Comparison of ENCODE assay signal across 8 mouse cellular contexts in the genomic region with DNA sequence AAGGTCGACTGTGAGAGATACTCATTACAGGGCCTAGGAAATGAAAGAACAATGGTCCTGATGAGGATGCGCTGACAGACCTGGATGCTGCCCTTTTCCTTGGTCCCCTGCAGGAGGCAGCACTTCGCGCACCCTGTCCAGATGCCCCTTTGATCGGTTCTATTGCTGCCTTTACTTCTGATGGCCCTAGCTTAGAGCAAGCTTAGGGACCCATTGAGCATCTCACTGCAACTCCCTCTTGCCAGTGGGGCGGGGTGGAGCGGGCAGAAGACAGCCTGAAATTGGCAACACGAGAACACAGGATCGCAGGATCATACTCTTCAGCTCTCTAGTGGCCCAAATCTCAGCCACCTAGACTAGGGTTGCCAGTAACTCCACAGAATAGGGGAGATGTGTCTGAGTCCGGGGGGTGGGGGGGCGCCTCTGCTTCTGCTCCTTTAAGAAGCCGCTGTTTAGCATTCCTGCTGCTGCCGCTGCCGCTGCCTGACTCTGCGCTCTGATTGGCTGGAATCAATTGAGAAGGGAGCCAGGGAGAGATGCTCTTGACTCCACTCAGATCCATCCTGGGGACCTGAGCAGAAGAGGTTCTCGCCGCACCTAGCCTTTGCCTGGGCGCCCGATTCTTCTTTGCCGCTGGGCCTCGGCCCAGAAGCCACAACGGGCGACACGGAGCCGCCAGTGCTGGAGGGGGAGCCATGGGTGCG. TPM values are rescaled to one million over a fixed set of nuclear protein-coding genes. Genes with fewer than 3 reads are reported as not detected.
DNase-seq lines count a peak whose midpoint lies in the region; ATAC-seq lines count a peak whose summit lies in the region.

A gene (plus strand): TSS at position 542 of the 704 bp plus-strand sequence.

- ATAC-seq in kidney, embryonic 14.5 days (ENCODE audit: low FRiP score, low TSS enrichment): peak; percentile 71
- ATAC-seq in forebrain, embryonic 12.5 days (ENCODE audit: low FRiP score): peak; percentile 93
- peak; percentile 91 for ATAC-seq in hindbrain, embryonic 12.5 days (ENCODE audit: low FRiP score)
- ATAC-seq in midbrain, embryonic 14.5 days (ENCODE audit: low FRiP score, low TSS enrichment): peak; percentile 91

- peak within 1 kb of the TSS; percentile 71 for H3K4me2 ChIP-seq in kidney, embryonic 14.5 days (replicated peaks; ENCODE audit: low read depth, low read length)
- peak within 1 kb of the TSS; percentile 78 for H3K4me2 ChIP-seq in forebrain, embryonic 12.5 days
- H3K4me2 ChIP-seq in hindbrain, embryonic 12.5 days (replicated peaks): peak within 1 kb of the TSS; percentile 73
- H3K4me2 ChIP-seq in midbrain, embryonic 14.5 days (ENCODE audit: low read length): peak within 1 kb of the TSS; percentile 55

- no peaks in the 10 kb centered on the region for H3K9me3 ChIP-seq in kidney, embryonic 14.5 days (ENCODE audit: control insufficient read depth, low read length)
- no peaks in the 10 kb centered on the region for H3K9me3 ChIP-seq in forebrain, embryonic 12.5 days
- H3K9me3 ChIP-seq in hindbrain, embryonic 12.5 days (replicated peaks): no peaks in the 10 kb centered on the region
- no peaks in the 10 kb centered on the region for H3K9me3 ChIP-seq in midbrain, embryonic 14.5 days (ENCODE audit: control insufficient read depth, low read length)

- no peaks in the 10 kb centered on the region for H3K4me1 ChIP-seq in kidney, embryonic 14.5 days (ENCODE audit: control insufficient read depth, insufficient read depth, low read length)
- H3K4me1 ChIP-seq in forebrain, embryonic 12.5 days: no peaks in the 10 kb centered on the region
- H3K4me1 ChIP-seq in hindbrain, embryonic 12.5 days: no peaks in the 10 kb centered on the region
- H3K4me1 ChIP-seq in midbrain, embryonic 14.5 days (ENCODE audit: control insufficient read depth, insufficient read depth, low read length): no peaks in the 10 kb centered on the region

- no peak within 1 kb of the TSS for H3K27ac ChIP-seq in kidney, embryonic 14.5 days (ENCODE audit: low read depth, low read length)
- 0 out of 2 replicates have a peak within 1 kb of the TSS, but pooled peaks have one; percentile 66 for H3K27ac ChIP-seq in forebrain, embryonic 12.5 days
- peak within 1 kb of the TSS; percentile 86 for H3K27ac ChIP-seq in hindbrain, embryonic 12.5 days
- peak within 1 kb of the TSS; percentile 82 for H3K27ac ChIP-seq in midbrain, embryonic 14.5 days (replicated peaks; ENCODE audit: low read depth, low read length)

- WGBS in kidney, embryonic 14.5 days: 23% methylated on average over 26 of the region's 26 CpGs
- WGBS in forebrain, embryonic 12.5 days: 23% methylated on average over 26 of the region's 26 CpGs
- 20% methylated on average over 23 of the region's 26 CpGs for WGBS in hindbrain, embryonic 12.5 days
- WGBS in midbrain, embryonic 14.5 days: 19% methylated on average over 26 of the region's 26 CpGs

- peaks cover 7% of the 10 kb centered on the region for H3K27me3 ChIP-seq in kidney, embryonic 14.5 days (ENCODE audit: control insufficient read depth, insufficient read depth, low read length)
- peaks cover 9% of the 10 kb centered on the region; the same call in 1 of the 2 replicates for H3K27me3 ChIP-seq in forebrain, embryonic 12.5 days
- H3K27me3 ChIP-seq in hindbrain, embryonic 12.5 days: peaks cover 4% of the 10 kb centered on the region
- H3K27me3 ChIP-seq in midbrain, embryonic 14.5 days (ENCODE audit: control insufficient read depth, insufficient read depth, low read length): no peaks in the 10 kb centered on the region

- intact Hi-C loops in left cerebral cortex, postnatal 14 days (cut with DNase I): no loop called here

- H3K9ac ChIP-seq in kidney, embryonic 14.5 days (ENCODE audit: low read depth, low read length): peak within 1 kb of the TSS; percentile 18; the same call in 1 of the 2 replicates
- peak within 1 kb of the TSS; percentile 69 for H3K9ac ChIP-seq in forebrain, embryonic 12.5 days
- peak within 1 kb of the TSS; percentile 78 for H3K9ac ChIP-seq in hindbrain, embryonic 12.5 days
- H3K9ac ChIP-seq in midbrain, embryonic 14.5 days (replicated peaks; ENCODE audit: low read length): peak within 1 kb of the TSS; percentile 72

- no peak for DNase-seq in kidney, adult 8-10 months
- DNase-seq in brain, embryonic 18.5 days (ENCODE audit: low read depth, low spot score): peak; percentile 75
- DNase-seq in left cerebral cortex, postnatal 14 days (ENCODE audit: low spot score in 2 of 2): peak; percentile 75 to 76
- peak; percentile 87 for DNase-seq in midbrain, embryonic 14.5 days
- DNase-seq in telencephalon, adult 2 months (ENCODE audit: low read depth, low spot score): peak; percentile 74

- H3K36me3 ChIP-seq in kidney, embryonic 14.5 days (ENCODE audit: control insufficient read depth, insufficient read depth, low read length): no peaks in the 10 kb centered on the region
- H3K36me3 ChIP-seq in forebrain, embryonic 12.5 days (replicated peaks): no peaks in the 10 kb centered on the region
- H3K36me3 ChIP-seq in hindbrain, embryonic 12.5 days: no peaks in the 10 kb centered on the region
- no peaks in the 10 kb centered on the region for H3K36me3 ChIP-seq in midbrain, embryonic 14.5 days (ENCODE audit: control insufficient read depth, insufficient read depth, low read length)

- H3K4me3 ChIP-seq in kidney, embryonic 14.5 days (ENCODE audit: low read length): peak within 1 kb of the TSS; percentile 39
- H3K4me3 ChIP-seq in forebrain, embryonic 12.5 days (replicated peaks): peak within 1 kb of the TSS; percentile 59
- H3K4me3 ChIP-seq in hindbrain, embryonic 12.5 days: peak within 1 kb of the TSS; percentile 59
- H3K4me3 ChIP-seq in midbrain, embryonic 14.5 days (replicated peaks; ENCODE audit: low read depth, low read length): peak within 1 kb of the TSS; percentile 59

RNA-seq across cellular contexts. Expression of the gene that starts here (rescaled TPM):
- 7.3 and 9.3 TPM in 2 replicates for polyA plus RNA-seq in kidney, embryonic 14.5 days (2014; fragmentation: Nextera tagmentation; extraction: Ambion mirVana)
- polyA plus RNA-seq in forebrain, embryonic 12.5 days (2016; fragmentation: Nextera tagmentation; extraction: Ambion mirVana): 19.0 and 24.5 TPM in 2 replicates
- 14.8 and 16.4 TPM in 2 replicates for polyA plus RNA-seq in hindbrain, embryonic 12.5 days (2016; fragmentation: Nextera tagmentation; extraction: Ambion mirVana)
- 100 to 1,000 TPM; 153 to 158 TPM for total RNA-seq in left cerebral cortex, postnatal 14 days (2021)
- polyA plus RNA-seq in midbrain, embryonic 14.5 days (2014; fragmentation: Nextera tagmentation; extraction: Ambion mirVana): 13.0 and 14.8 TPM in 2 replicates

Comparison
In these comparisons a context has a peak if more than half of its experiments do, and no peak if none do; other contexts are left out.
1. H3K9ac ChIP-seq: peak in every context shown above with its lines; median percentile 78 in hindbrain, embryonic 12.5 days; 72 in midbrain, embryonic 14.5 days; 69 in forebrain, embryonic 12.5 days; 18 in kidney, embryonic 14.5 days.
2. DNase-seq: peak in brain, embryonic 18.5 days (single experiment), left cerebral cortex, postnatal 14 days (2 of 2), midbrain, embryonic 14.5 days (single experiment) and telencephalon, adult 2 months (single experiment); none in kidney, adult 8-10 months (0 of 2).
3. Peak in every context shown above with its lines, with median percentiles within 50 percentile points of each other: ATAC-seq, H3K4me2 ChIP-seq and H3K4me3 ChIP-seq.